Mouse (Mus musculus): ENCODE measurements around the gene Ttc7b.

DNA sequence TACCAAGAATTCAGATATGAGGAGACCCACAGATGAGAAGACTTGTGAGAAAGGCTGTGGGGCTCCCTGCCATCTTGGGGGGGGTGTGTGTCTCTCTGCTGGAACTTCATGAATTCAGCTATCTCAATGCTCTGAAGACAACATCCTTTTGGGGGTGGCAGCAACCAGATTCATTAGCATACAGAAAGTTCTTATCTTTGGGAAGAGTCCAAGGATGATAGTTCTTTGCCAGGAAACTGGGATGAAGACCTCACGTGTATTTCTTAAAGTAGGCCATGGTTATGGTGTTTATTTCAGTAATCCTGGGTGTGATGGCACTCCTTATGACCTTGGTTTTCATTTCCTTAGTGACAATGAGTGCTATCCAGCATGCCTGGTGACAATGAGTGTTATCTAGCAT is 11.1 kb upstream of the Ttc7b start:
- TF ChIP-seq POLR2A (IDR thresholded peaks at IDR 0.05; ENCODE audit: low read depth, low read length) (no peak), CTCF (IDR thresholded peaks at IDR 0.05; ENCODE audit: extremely low read depth, insufficient read depth, insufficient read length, insufficient replicate concordance) (no peak)

Measured in spleen, adult 2 months (tissue).